Mouse (Mus musculus) cerebellum, postnatal 10 days (tissue): Measurements from ENCODE around the gene Pdzd3.

Experiments
- DNase-seq, 2 experiments: peaks; one replicate each; pipeline ENCODE4 v3.0.0; 2021; ENCODE audit warnings: mixed read lengths in 2 of 2

The Pdzd3 gene

DNA sequence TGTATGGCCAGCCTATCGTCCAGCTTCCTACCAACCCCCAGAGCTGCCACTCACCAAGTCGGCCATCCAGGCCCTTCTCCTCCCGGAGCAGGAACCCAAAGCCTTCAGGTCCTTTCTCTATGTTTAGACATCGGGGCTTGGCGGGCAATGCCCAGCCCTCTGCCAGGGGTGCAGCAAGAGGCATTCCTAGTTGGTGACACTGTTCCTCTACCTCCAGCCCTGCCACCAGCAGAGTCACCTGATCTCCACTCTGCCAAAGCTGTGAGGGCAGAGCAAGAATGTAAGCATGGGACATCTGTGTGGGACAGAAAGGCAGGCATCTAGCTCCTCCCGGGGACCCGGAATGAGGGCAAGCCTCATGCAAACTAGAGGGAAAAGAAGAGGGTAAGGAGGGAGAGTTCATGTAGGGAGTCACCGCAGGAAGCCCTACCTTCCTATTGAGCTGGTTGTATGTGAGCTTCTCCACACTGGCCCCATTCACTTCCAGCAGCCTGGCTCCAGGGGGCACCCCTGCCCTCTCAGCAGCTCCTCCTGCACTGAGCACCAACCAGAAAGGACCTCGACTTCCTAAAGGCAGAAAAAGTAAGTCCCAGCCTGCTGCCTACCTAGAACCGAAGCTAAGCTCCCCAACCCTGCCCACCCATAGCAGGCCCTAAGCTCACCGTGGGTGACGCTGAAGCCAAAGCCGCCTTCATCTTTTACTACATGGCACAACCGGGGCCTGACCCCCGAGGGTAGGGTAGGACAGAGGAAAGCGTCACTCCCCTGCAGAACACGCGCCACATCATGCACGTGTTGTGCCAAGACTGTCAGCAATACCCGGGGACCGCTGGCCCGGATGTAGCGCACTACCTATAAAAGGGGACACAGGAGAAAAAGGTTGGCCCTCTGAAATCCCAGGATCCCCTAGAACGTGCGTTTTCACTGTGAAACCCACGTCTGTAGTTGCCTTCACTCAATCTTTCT is 1.8 kb downstream of the Pdzd3 start:
- DNase-seq = peak; percentile 53 to 69

GRCm38 (mm10) chr9:44247907-44248306 is 3.4 kb downstream of the Pdzd3 start:
- no peak for DNase-seq

GRCm38 (mm10) chr9:44243621-44244020 is 7.7 kb downstream of the Pdzd3 start:
- no peak for DNase-seq

- DNase-seq = no peak
Measured at GRCm38 (mm10) chr9:44241418-44241817, 9.9 kb downstream of the Pdzd3 start.

- no peak for DNase-seq
Measured at GRCm38 (mm10) chr9:44240911-44241310, 10.4 kb downstream of the Pdzd3 start.

DNA sequence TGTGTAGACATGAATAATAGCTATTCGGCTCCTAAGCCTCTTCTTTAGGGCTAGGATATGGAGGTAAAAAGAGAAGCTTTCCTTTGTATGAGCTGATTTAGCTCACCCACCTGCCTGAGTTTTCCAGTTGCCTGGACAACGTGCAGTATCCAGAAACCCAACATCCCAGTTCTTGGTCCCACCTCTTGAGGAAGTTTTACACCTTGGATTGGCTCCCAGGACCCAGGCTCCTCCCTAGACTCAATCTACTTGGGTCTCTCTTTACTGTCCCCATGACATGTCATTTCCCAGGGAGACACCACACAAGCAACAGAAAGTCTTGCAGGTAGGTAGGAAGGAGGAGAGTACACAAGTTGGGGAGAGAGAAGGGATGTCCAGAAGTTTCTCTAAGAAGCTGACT is 10.9 kb downstream of the Pdzd3 start, which contains the start of gene Ccdc153:
Gene Ccdc153 (plus strand): TSS at position 278 of the 400 bp plus-strand sequence.
- DNase-seq = no peak

DNA sequence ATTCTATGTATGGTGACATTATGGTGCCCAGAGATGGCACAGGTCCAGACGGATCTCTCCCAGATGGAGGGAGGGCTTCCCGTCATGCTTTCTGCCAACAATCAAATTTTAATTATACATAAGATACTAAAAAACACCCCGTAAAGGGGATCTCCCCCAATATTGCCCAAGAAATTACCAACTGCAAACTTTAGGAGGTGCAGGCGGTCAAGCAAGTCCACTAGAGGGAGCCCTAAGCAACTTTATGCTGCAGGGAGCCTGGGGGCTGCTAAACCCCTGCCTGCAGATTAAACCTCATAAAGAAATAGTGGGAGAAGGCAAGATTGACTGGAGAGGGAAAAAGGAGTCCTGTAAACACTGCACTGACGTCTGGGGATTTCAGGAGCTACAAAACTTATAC is 11.8 kb downstream of the Pdzd3 start:
- peak; percentile 83 to 89 for DNase-seq

DNA sequence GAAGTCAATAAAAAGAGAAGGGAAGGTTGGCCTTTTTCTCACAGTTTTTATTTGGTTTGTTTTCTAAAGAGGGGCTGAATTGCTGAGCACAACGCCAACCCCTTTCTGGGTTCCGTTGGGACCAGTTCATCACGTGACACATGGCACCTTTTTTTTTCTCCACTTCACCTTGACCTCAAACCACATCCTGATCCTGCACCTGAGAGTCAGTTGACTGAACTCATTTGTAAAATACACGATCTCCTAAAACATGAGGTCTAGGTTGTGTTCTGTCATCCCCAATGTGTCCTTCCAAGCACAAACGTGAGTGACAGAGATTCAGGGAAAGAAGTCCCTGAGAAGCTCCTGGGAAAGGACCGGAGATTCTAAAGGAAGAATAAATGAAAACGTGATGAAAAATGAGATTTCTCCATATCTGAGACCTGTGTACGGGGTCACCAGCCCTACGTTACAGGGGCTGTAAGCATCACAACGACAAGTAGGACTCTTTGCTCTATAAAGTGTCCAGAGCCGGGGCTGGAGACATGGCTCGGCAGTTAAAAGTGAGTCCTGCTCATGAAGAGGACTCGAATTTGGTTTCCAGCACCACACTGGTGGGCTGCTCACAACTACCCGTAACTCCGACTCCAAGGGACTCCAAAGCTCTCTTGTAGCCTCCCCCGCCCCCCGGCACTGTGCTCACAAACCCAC is 12.6 kb downstream of the Pdzd3 start:
- DNase-seq = no peak

- DNase-seq = no peak
Measured at GRCm38 (mm10) chr9:44237128-44237527, 14.1 kb downstream of the Pdzd3 start.

GRCm38 (mm10) chr9:44236601-44237000 is 14.7 kb downstream of the Pdzd3 start:
- no peak for DNase-seq

DNA sequence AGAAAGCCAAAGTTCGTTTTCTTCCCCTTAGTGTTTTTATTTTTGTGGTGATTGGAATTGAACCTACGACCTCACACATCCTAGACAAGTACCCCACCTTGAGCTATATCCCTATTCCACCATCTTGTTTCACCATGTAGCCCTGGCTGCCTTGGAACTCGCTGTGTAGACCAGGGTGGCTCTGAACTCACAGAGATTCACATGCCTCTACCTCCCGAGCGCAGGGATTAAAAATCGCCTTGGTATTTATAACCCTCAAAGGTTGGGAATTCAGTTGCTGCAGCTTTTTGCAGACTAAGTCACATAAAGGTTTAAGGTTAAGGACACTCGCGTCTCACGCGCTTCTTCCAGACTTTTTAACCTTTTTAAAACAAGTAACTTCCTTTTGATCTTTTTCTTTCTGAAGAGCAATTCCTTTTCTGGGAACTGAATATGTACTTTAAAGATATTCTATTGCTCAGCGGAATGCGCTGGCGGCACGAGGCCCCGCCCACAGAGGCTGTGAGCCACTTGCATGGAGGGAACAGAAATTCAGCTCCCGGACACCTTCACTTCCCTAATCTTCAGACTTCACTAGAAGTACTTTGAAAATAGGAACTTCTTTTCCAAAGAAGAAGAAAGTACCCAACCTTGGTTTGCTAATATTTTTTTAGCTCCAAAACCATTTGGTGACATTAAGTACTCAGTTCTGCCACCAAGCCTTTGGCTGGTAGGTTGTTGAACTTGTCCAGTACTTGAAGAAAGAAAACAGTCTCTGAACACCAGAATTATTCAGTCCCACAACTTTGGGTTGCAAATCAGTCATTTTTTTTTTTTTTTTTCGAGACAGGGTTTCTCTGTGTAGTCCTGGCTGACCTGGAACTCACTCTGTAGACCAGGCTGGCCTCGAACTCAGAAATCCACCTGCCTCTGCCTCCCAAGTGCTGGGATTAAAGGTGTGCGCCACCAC is 16.5 kb downstream of the Pdzd3 start:
- peak; percentile 47 for DNase-seq

GRCm38 (mm10) chr9:44233802-44234478 is 17.3 kb downstream of the Pdzd3 start, which contains the start of gene Cbl:
Gene Cbl, minus strand, starts transcription at chr9:44234049.
- peak; percentile 99 for DNase-seq

GRCm38 (mm10) chr9:44233021-44233801 is 18.1 kb downstream of the Pdzd3 start:
- DNase-seq = no peak

GRCm38 (mm10) chr9:44231609-44232008 is 19.7 kb downstream of the Pdzd3 start:
- no peak for DNase-seq

- DNase-seq = no peak
Measured at GRCm38 (mm10) chr9:44225993-44226392, 25.3 kb downstream of the Pdzd3 start.

DNA sequence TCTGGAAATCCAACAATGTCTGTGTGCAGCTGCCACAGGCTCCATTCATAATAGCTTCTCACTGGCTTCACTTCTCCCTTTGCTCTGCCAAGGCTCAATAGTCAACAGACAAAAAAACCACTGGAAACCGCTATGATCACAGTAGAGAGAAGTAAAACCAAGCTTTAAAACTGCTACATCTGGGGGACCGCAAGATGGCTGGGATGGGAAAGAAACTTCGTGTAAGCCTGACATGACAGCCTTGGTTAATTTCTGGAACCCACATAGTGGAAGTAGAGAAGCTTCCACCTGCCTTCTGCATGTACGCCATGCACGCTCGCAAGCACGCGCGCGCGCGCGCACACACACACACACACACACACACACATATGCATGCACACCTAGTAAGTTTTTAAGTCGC is 37.7 kb downstream of the Pdzd3 start:
- no peak for DNase-seq

DNA sequence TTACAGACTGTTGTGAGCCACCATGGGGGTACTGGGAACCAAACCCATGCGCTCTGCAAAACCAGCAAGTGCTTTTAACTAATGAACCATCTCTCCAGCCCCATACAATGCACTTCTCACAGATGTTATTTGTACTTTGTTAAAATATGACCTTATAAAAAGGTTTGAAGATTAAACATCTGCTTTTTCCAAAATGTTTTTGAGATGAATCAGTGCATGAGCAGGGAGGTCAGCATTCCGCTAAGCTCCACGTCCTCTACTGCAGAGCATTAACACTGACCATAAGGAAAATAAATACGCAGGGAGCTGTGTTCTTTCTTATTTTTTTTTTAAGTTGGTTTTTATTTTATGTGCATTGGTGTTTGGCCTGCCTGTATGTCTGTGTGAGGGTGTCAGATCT is 38.9 kb downstream of the Pdzd3 start:
- no peak for DNase-seq

DNA sequence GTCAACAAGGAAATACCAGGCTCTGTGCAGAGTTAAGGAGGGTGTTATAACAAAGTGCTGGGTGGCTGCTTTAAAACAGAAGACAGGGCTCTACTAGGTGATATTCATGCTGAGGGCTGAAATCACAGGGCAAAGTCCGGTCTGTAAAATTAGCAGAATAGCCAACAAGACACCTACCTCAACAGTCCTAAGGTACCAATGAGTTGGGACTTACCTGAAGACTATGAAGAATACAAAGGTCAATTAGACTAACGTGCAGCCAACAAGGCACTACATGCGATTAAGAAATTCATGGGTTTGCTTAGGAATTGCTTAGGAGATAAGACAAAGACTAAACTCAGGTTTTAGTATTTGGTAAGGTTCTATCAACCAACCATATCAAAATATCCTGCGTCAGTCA is 41.9 kb downstream of the Pdzd3 start:
- no peak for DNase-seq

GRCm38 (mm10) chr9:44207840-44208239 is 43.4 kb downstream of the Pdzd3 start:
- no peak for DNase-seq

GRCm38 (mm10) chr9:44200458-44200857 is 50.8 kb downstream of the Pdzd3 start:
- DNase-seq = no peak

GRCm38 (mm10) chr9:44199580-44199979 is 51.7 kb downstream of the Pdzd3 start:
- DNase-seq = no peak
